Mouse (Mus musculus): ENCODE results near the gene Prx. TPM values are rescaled to one million over a fixed set of nuclear protein-coding genes. Genes with fewer than 3 reads are reported as not detected.

Gene Prx
- polyA plus RNA-seq, 1 experiment from 2014 or later: 1.7 TPM

DNA sequence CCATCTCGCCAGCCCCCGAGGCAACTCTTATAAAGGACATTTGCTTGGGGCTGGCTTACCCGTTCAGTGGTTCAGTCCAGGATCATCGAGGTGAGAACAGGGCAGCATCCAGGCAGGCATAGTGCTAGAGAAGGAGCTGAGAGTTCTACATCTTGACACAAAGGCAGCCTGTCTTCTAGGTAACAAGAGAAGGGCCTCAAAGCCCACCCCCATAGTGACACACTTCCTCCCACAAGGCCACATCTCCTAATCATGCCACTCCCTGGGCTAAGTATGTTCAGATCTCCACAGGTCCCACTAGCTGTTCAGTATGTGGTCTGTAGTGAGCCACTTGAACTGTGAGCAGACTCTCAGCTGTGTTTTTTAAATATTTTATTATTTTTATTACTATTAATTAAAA lies 15.3 kb upstream of the Prx start:
- H3K27me3 ChIP-seq: no peaks in the 10 kb centered on the region
- H3K4me1 ChIP-seq (replicated peaks): peaks cover 29% of the 10 kb centered on the region
- no peak overlapping the region for H3K27ac ChIP-seq
- H3K4me3 ChIP-seq: no peak overlapping the region
- H3K9ac ChIP-seq: no peak overlapping the region
- no peaks in the 10 kb centered on the region; the same call in 1 of the 2 replicates for H3K36me3 ChIP-seq
- WGBS: 80% methylated on average over 4 of the region's 4 CpGs
- H3K4me2 ChIP-seq: no peak overlapping the region
- no peaks in the 10 kb centered on the region for H3K9me3 ChIP-seq (replicated peaks)
- no peak for ATAC-seq (replicated peaks; ENCODE audit: insufficient number of reproducible peaks, insufficient read depth, low FRiP score, low read depth)

GRCm38 (mm10) chr7:27486102-27486769 lies 12.9 kb upstream of the Prx start:
- ATAC-seq (replicated peaks; ENCODE audit: insufficient number of reproducible peaks, insufficient read depth, low FRiP score, low read depth): no peak
- no peaks in the 10 kb centered on the region for H3K27me3 ChIP-seq
- WGBS: 4% methylated on average over 13 of the region's 13 CpGs

GRCm38 (mm10) chr7:27486770-27487697 lies 12.1 kb upstream of the Prx start, which contains the start of gene Sertad1:
Sertad1 (plus strand) TSS chr7:27486910.
- Histone ChIP-seq H3K27ac (peak within 1 kb of the TSS; percentile 99), H3K4me2 (peak within 1 kb of the TSS; percentile 82), H3K9me3 (replicated peaks) (no peaks in the 10 kb centered on the region), H3K4me3 (peak within 1 kb of the TSS; percentile 92), H3K4me1 (replicated peaks) (peaks cover 45% of the 10 kb centered on the region), H3K36me3 (peaks cover 9% of the 10 kb centered on the region), H3K27me3 (no peaks in the 10 kb centered on the region), H3K9ac (peak within 1 kb of the TSS; percentile 97)
- under 1% methylated on average over 80 of the region's 80 CpGs for WGBS
- peak; percentile 89 for ATAC-seq (replicated peaks; ENCODE audit: insufficient number of reproducible peaks, insufficient read depth, low FRiP score, low read depth)

More at GRCm38 (mm10) chr7:27486102-27486769, 12.9 kb upstream of the Prx start:
- H3K9me3 ChIP-seq (replicated peaks): no peaks in the 10 kb centered on the region
- H3K4me2 ChIP-seq: peak overlapping the region; percentile 82
- H3K4me3 ChIP-seq: peak overlapping the region; percentile 92
- peaks cover 43% of the 10 kb centered on the region for H3K4me1 ChIP-seq (replicated peaks)
- peak overlapping the region; percentile 99 for H3K27ac ChIP-seq
- peak overlapping the region; percentile 52 for H3K9ac ChIP-seq
- peaks cover 9% of the 10 kb centered on the region for H3K36me3 ChIP-seq

DNA sequence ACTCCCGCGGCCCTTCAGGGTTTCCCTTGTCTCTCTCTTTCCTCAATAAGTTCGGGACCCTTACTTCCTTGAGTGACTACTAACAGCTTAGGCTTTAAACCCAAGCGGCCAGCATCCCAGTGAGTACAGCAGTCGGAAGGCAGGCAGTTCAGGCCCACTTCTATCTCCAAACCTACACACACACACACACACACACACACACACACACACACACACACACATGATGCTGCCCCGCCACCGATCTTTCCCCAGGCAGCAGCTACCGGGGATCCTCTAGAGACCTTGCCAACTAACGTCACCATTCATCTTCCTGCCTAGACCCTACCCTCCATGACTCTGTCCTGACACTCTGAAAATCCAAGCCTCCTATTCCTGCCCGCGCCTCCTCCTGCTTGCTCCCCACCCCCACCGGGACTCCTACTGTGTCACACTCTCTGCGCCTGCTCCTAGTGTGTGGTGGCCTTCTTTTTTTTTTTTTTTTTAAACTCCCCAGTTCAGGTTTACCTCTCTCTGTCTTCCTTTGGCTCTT lies 11.3 kb upstream of the Prx start:
- H3K36me3 ChIP-seq: peaks cover 9% of the 10 kb centered on the region
- WGBS: under 1% methylated on average over 13 of the region's 13 CpGs
- peak overlapping the region; percentile 99 for H3K27ac ChIP-seq
- peak overlapping the region; percentile 92 for H3K4me3 ChIP-seq
- no peaks in the 10 kb centered on the region for H3K27me3 ChIP-seq
- peak overlapping the region; percentile 82 for H3K4me2 ChIP-seq
- peaks cover 49% of the 10 kb centered on the region for H3K4me1 ChIP-seq (replicated peaks)
- H3K9ac ChIP-seq: peak overlapping the region; percentile 97
- H3K9me3 ChIP-seq (replicated peaks): no peaks in the 10 kb centered on the region
- ATAC-seq (replicated peaks; ENCODE audit: insufficient number of reproducible peaks, insufficient read depth, low FRiP score, low read depth): no peak

DNA sequence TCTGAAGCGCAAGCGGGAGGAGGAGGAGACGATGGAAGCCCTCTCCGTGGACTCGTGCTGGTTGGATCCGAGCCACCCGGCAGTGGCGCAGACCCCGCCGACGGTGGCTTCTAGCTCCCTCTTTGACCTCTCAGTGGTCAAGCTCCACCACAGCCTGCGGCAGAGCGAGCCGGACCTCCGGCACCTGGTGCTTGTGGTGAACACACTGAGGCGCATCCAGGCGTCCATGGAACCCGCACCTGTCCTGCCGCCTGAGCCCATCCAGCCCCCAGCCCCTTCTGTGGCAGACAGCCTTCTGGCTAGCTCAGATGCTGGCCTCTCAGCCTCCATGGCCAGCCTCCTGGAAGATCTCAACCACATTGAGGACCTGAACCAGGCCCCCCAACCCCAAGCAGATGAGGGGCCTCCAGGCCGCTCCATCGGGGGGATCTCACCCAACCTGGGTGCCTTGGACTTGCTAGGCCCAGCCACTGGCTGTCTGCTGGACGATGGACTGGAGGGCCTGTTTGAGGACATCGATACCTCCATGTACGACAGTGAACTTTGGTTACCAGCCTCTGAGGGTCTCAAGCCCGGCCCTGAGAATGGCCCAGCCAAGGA lies 9.8 kb upstream of the Prx start:
- Histone ChIP-seq H3K27ac (peak overlapping the region; percentile 97), H3K4me3 (no peak overlapping the region), H3K9ac (no peak overlapping the region), H3K27me3 (no peaks in the 10 kb centered on the region), H3K9me3 (replicated peaks) (no peaks in the 10 kb centered on the region), H3K4me2 (peak overlapping the region; percentile 62; the same call in 1 of the 2 replicates), H3K36me3 (peaks cover 9% of the 10 kb centered on the region), H3K4me1 (replicated peaks) (peaks cover 49% of the 10 kb centered on the region)
- WGBS: 86% methylated on average over 25 of the region's 25 CpGs
- ATAC-seq (replicated peaks; ENCODE audit: insufficient number of reproducible peaks, insufficient read depth, low FRiP score, low read depth): no peak

- peak overlapping the region; percentile 97 for H3K27ac ChIP-seq
- no peaks in the 10 kb centered on the region for H3K9me3 ChIP-seq (replicated peaks)
- no peaks in the 10 kb centered on the region for H3K27me3 ChIP-seq
- peak overlapping the region; percentile 56 for H3K9ac ChIP-seq
- peak overlapping the region; percentile 62 for H3K4me2 ChIP-seq
- H3K4me1 ChIP-seq (replicated peaks): peaks cover 49% of the 10 kb centered on the region
- no peak for ATAC-seq (replicated peaks; ENCODE audit: insufficient number of reproducible peaks, insufficient read depth, low FRiP score, low read depth)
- WGBS: 18% methylated on average over 4 of the region's 4 CpGs
- peak overlapping the region; percentile 41 for H3K4me3 ChIP-seq
- H3K36me3 ChIP-seq: peaks cover 9% of the 10 kb centered on the region
Measured at GRCm38 (mm10) chr7:27490227-27490542, 8.9 kb upstream of the Prx start.

DNA sequence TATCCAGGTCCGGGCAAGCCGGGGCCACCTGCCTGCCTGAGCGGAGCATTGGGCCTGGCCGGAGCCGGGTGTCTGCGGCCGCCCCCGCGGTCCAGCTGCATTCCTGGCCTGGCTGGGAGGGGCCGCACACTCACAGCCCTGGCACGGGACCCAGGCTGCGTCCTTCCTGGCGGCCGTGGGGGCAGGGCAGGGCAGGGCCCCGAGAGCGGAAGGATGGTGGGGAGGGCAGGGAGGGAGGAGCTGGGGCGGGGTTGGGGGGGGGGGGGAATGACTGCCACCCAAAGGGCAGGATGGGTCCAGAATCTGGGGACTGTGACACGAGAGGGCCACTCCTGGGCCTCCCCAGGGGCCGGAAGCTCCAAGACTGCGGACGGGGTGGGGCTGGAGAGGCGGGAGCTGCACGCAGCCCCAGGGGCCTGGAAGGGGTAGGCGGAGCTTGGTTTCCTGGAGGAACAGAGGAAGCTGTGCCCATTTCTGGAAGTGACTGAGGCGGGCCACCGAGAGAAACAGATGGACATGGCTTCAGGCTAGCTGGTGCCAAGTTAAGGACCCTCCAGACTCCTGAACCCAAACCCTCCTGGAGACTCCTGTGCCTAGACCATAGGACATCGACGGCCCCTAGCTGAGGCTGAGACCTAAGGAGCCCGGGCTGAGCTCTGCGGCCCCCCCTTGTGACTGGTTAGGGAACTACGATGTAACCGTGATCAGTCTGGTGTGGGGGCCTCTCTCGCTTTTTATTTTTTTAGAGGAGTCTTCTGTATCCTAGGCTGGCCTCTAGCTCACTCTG lies 8.4 kb upstream of the Prx start:
- H3K4me2 ChIP-seq: peak overlapping the region; percentile 62
- H3K36me3 ChIP-seq: peaks cover 9% of the 10 kb centered on the region
- peaks cover 44% of the 10 kb centered on the region for H3K4me1 ChIP-seq (replicated peaks)
- no peaks in the 10 kb centered on the region for H3K9me3 ChIP-seq (replicated peaks)
- peak overlapping the region; percentile 56 for H3K9ac ChIP-seq
- H3K27me3 ChIP-seq: no peaks in the 10 kb centered on the region
- peak overlapping the region; percentile 97 for H3K27ac ChIP-seq
- peak overlapping the region; percentile 41 for H3K4me3 ChIP-seq
- ATAC-seq (replicated peaks; ENCODE audit: insufficient number of reproducible peaks, insufficient read depth, low FRiP score, low read depth): peak; percentile 82
- WGBS: 1% methylated on average over 26 of the region's 33 CpGs

GRCm38 (mm10) chr7:27491856-27492255 lies 7.3 kb upstream of the Prx start:
- no peak for ATAC-seq (replicated peaks; ENCODE audit: insufficient number of reproducible peaks, insufficient read depth, low FRiP score, low read depth)
- Histone ChIP-seq H3K9ac (no peak overlapping the region; the same call in 1 of the 2 replicates), H3K27me3 (no peaks in the 10 kb centered on the region), H3K27ac (peak overlapping the region; percentile 97), H3K9me3 (replicated peaks) (no peaks in the 10 kb centered on the region), H3K4me3 (no peak overlapping the region), H3K36me3 (peaks cover 9% of the 10 kb centered on the region), H3K4me1 (replicated peaks) (peaks cover 44% of the 10 kb centered on the region), H3K4me2 (peak overlapping the region; percentile 44)
- WGBS: 43% methylated on average over 7 of the region's 7 CpGs

DNA sequence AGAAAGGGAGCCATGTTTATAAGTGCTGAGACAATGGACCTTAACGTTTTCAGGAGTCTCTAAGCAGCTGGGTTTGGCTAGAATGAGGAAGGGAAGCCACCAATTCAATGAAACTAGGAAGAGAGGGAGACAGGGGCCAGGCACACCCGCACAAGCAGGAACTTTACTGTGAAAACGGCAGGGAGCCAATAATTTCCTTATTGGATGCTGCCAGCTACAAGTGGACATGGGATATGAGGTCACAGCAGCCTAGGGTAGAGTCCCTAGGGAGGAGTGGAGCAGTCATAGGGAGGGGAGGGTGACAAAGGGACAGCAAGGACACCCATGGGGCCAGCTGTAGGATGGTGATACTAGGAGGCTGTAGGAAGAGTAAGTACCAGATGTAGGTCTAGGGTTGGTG lies 6.1 kb upstream of the Prx start:
- no peak overlapping the region for H3K4me2 ChIP-seq
- H3K27me3 ChIP-seq: no peaks in the 10 kb centered on the region
- peaks cover 48% of the 10 kb centered on the region for H3K4me1 ChIP-seq (replicated peaks)
- H3K36me3 ChIP-seq: peaks cover 9% of the 10 kb centered on the region
- H3K9ac ChIP-seq: no peak overlapping the region
- no peaks in the 10 kb centered on the region for H3K9me3 ChIP-seq (replicated peaks)
- no peak overlapping the region for H3K4me3 ChIP-seq
- 55% methylated on average over 3 of the region's 3 CpGs for WGBS
- no peak for ATAC-seq (replicated peaks; ENCODE audit: insufficient number of reproducible peaks, insufficient read depth, low FRiP score, low read depth)
- H3K27ac ChIP-seq: peak overlapping the region; percentile 97

DNA sequence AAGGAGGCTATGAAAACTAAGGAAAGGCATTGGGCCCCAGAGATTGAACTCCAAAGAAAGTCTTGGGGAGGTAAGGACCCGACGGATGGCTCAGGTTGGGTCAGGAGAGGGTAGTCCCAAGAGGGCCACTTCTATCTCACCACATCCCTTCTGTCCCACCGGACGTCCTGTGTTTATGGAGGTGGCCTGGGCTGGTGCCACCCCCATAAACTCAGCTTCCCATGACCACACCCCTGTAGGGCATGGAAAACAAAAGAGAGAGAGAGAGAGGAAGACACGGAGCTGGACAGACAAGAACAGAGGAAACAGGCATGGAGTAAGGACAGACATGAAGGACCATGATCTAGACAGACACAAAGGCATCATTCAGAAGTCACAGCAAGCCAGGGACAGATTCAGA lies 5.7 kb upstream of the Prx start:
- H3K27me3 ChIP-seq: no peaks in the 10 kb centered on the region
- 80% methylated on average over 5 of the region's 5 CpGs for WGBS
- H3K4me2 ChIP-seq: no peak overlapping the region
- no peaks in the 10 kb centered on the region for H3K9me3 ChIP-seq (replicated peaks)
- H3K4me1 ChIP-seq (replicated peaks): peaks cover 43% of the 10 kb centered on the region
- H3K27ac ChIP-seq: peak overlapping the region; percentile 97; the same call in 1 of the 2 replicates
- H3K9ac ChIP-seq: no peak overlapping the region
- H3K36me3 ChIP-seq: peaks cover 9% of the 10 kb centered on the region
- ATAC-seq (replicated peaks; ENCODE audit: insufficient number of reproducible peaks, insufficient read depth, low FRiP score, low read depth): no peak
- no peak overlapping the region for H3K4me3 ChIP-seq

All from heart, embryonic 15.5 days (tissue).